Mouse (Mus musculus): Measurements from ENCODE around the gene Tbcd.

Gene Tbcd

GRCm38 (mm10) chr11:121475699-121476415, 24.1 kb downstream of the Tbcd start:
- DNase-seq (ENCODE audit: extremely low read depth, low read depth, low spot score): no peak

DNA sequence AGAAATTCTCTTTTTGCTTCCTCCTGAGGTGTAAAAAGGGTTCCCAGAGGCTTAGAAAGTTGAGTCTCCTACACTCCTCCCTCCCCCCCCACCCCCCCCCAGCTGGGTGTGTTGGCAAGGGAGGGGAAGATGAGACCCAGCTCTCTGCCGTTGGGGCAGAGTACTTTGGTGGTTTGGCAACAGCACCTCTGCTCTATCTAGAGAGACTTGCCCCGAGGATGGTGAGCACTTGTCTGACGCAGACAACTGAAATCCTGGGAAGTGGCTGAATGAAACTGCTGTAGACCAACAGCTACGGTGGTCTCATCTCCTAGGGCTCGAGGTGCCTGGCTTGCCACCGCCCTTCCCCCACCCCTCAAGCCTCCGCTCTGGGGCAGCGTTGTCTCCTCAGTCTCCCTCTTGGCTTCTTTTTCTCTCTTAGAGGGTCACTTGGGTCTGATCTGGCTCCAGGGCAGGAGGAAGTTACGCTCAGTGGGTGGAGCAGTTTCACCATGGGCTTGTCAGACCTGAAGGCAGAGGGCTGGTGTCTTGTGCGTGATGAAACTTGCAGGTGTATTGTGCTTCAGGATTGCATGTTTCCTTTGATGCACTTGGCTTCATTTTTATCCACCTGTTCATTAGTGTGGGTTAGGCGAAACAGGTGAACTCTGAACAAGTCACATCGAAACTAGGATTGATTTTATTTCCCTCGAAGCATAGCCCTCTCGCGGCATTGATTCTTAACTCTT, 27.9 kb downstream of the Tbcd start:
- DNase-seq (ENCODE audit: extremely low read depth, low read depth, low spot score): peak; percentile 90

DNA sequence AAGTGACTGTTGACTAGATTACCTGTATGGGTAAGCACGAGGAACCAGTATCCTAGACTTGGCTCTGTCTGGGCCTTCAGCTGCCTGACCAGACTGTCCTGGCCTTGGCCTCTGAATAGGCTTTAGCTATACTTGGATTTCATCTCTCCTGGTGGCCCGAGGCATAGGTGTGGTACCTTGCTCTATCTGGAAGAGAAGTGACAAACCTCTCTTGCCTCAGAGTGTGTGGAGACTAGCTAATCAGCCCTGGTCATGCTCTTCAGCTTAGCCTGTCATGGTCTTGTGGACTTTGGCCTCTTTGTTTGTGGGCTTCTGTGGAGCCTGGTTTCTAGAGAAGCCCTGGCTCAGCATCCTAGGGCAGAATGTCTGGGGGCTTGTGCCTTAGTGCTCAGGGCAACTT, 29.4 kb downstream of the Tbcd start:
- DNase-seq (ENCODE audit: extremely low read depth, low read depth, low spot score): peak; percentile 55

DNA sequence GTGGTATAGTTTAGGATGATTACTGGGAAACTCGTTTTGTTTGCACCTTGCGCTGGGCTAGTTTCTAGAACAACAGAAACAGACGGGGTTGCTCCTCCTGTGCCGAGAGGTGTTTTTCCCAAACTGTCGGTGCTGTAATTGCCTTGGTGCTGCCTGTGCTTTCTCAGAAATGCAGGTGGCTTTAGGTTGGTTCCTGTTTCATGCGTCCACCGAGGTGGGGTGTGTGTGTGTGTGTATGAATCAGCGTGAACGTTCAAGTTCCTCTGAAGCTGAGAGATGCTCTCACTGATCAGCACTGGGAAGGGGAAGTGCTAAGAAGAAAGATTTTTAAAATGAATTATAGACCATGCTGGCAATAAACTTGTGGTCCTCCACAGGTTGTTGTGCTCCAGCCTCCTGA, 34.1 kb downstream of the Tbcd start:
- no peak for DNase-seq (ENCODE audit: extremely low read depth, low read depth, low spot score)

DNA sequence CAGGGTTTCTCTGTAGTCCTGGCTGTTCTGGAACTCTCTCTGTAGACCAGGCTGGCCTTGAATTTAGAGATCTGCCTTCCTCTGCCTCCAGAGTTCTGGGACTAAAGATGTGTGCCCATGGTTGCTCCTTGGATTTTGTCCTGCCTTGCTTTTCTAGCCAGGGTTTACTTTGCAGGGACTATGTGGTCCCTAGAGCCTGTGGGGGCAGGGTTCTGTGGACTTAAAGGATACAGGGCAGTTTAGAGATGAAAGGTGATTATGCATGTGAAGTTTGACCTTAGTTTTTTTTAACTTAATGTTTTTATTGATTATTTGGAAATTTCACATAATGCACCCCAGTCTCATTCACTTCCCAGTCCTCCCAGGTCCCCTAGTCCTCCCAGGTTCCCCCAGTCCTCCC, 38.9 kb downstream of the Tbcd start:
- no peak for DNase-seq (ENCODE audit: extremely low read depth, low read depth, low spot score)

DNA sequence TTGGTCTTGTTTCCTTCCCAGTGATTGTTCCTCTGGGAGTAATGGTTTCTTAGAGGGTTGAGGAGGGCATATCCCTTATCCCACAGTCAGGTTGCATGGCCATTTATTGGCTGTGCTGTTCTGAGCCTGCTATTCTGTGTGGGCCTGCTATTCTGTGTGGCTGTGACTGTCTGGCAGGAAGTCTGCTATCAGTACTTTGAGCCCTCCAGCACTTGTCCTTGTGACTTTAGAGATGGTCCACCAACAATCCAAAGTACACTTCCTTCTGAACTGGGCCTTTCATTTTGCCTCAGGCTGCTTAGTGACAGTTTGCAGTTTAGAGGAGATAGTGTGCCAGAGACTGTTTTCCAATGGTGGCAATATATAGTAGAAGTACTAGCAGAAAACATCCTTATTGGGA, 48.8 kb downstream of the Tbcd start:
- DNase-seq (ENCODE audit: extremely low read depth, low read depth, low spot score): no peak

DNA sequence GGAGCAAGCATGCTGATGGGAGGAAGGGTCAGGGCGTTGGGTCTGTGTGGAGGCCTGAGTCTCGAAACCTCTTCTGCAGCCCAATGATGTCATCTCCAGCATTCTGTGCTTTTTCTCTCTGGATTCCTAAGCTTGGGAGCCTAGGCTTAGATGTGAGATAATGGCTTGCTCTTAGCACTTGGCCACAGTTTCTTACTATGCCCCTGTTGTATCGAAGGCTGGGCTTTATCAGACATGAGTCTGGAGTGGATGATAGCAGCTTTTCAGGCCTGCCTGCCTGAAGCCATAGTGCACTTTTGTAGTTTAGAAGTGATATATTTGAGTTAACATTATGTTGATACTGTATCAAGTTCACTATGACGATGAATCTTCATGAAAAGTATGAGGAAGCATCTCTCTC, 49.8 kb downstream of the Tbcd start:
- DNase-seq (ENCODE audit: extremely low read depth, low read depth, low spot score): no peak

GRCm38 (mm10) chr11:121502000-121502860, 50.5 kb downstream of the Tbcd start:
- no peak for DNase-seq (ENCODE audit: extremely low read depth, low read depth, low spot score)

GRCm38 (mm10) chr11:121508478-121508877, 56.7 kb downstream of the Tbcd start:
- DNase-seq (ENCODE audit: extremely low read depth, low read depth, low spot score): no peak

- no peak for DNase-seq (ENCODE audit: extremely low read depth, low read depth, low spot score)
Observed at GRCm38 (mm10) chr11:121510512-121511246, 58.9 kb downstream of the Tbcd start.

- DNase-seq (ENCODE audit: extremely low read depth, low read depth, low spot score): no peak
Observed at GRCm38 (mm10) chr11:121512896-121513572, 61.3 kb downstream of the Tbcd start.

GRCm38 (mm10) chr11:121515996-121516395, 64.2 kb downstream of the Tbcd start:
- peak; percentile 88 for DNase-seq (ENCODE audit: extremely low read depth, low read depth, low spot score)

DNA sequence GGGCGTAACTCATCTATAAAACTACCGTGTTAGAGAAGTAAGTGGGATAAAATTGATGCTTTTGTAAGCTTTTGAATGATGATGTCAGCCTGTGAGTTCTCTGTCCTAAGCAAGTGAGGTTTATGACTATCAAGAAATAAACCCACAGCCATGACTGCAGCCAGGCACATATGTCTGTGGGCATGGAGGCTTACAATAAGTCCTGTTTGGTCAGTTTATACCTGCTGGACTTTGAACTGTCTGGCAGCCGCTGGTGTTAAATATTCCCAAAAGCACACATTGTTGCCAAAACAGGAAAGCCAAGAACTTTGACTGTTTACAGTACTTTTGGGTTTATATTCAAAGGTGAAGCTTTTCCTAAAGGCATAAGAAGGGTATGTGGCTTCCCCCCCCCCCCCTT, 65.2 kb downstream of the Tbcd start:
- no peak for DNase-seq (ENCODE audit: extremely low read depth, low read depth, low spot score)

GRCm38 (mm10) chr11:121517687-121518465, 66.1 kb downstream of the Tbcd start:
- peak; percentile 75 for DNase-seq (ENCODE audit: extremely low read depth, low read depth, low spot score)

DNA sequence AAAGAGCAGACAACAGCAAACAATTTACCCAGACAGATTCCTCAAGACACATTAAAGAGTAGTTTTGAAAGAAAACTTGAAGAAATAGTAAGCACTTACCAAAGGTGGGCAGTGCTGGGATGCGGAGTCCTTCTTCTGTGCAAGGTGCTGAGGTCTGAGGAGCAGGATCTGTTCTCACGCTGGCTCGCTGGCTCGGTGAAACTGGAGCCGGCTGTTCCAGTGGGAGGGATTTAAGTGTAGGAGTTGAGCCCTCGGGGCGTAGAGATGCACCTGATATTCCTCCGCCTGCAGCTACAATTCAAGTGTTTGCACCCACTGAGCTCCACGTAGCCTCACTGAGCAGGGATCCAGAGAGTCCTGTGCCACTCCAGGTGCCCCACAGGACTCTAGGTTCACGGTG, 67.4 kb downstream of the Tbcd start, which contains the start of gene Zfp750:
Gene Zfp750 (minus strand): TSS at position 203 of the 400 bp plus-strand sequence.
- no peak for DNase-seq (ENCODE audit: extremely low read depth, low read depth, low spot score)

DNA sequence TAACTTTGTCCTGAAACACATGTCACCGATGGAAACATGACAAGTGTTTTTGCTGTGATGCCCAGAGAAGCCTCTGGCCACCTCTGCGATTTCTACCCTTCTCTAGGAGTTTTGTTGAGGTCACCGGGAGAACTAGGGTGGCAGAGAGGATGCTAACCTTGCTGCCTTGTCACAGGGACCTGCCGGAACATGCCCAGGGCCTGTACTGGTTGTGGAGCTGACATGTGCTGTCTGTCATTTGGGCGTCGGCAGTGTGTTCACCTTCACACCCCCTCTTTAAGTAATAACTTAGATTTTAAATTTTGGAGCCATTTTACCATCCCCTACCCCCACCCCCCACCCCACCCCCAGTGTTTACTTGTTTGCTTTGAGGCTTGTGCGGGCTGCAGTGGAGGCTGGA, 68.0 kb downstream of the Tbcd start:
- no peak for DNase-seq (ENCODE audit: extremely low read depth, low read depth, low spot score)

- DNase-seq (ENCODE audit: extremely low read depth, low read depth, low spot score): no peak
Observed at GRCm38 (mm10) chr11:121520761-121521160, 69.0 kb downstream of the Tbcd start.

- DNase-seq (ENCODE audit: extremely low read depth, low read depth, low spot score): no peak
Observed at GRCm38 (mm10) chr11:121522156-121522762, 70.5 kb downstream of the Tbcd start.

- DNase-seq (ENCODE audit: extremely low read depth, low read depth, low spot score): no peak
Observed at GRCm38 (mm10) chr11:121524191-121524590, 72.4 kb downstream of the Tbcd start.

Data from fat pad, adult 2 months (tissue).